Mouse (Mus musculus) CH12.LX (cell line): Measurements from ENCODE around the gene P3h2.

Experiments
- MAFK ChIP-seq: IDR thresholded peaks from 2 replicates; pipeline ENCODE4 v1.6.1; 2011; ENCODE audit warnings: low read length, improper control_type of control experiment; ENCODE audit not compliant: insufficient replicate concordance
- NELFE ChIP-seq: IDR thresholded peaks from 2 replicates; pipeline ENCODE4 v1.6.1; 2011; ENCODE audit warnings: low read depth, low read length, improper control_type of control experiment
- POLR2A ChIP-seq: IDR thresholded peaks from 2 replicates; pipeline ENCODE4 v1.6.1; 2011; ENCODE audit warnings: low read depth, mild to moderate bottlenecking, improper control_type of control experiment, low read length
- TBP ChIP-seq: conservative IDR thresholded peaks from 2 replicates; pipeline ENCODE4 v1.6.1; 2011; ENCODE audit warnings: low read depth, low read length, improper control_type of control experiment

DNA sequence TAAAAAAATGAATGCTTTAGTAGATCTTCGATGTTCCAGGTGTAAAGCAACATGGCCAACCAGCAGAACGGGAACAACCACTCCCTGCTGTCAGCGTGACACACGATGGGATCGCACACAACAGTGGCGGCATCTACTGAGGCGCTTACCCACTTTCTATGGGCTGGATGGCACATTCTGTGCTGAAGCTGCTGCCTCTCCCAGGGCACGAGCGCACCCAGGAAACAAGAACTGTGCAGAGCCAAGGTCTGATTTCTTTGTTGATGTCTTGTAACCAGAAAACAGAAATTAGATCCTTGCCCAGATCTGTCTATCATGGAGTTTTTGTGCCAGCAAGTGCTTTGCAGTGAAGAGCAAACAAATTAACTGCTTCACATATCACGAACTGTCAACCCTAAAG is 147.4 kb downstream of the P3h2 start:
- no peak for TF ChIP-seq POLR2A
- TF ChIP-seq TBP: no peak
- no peak for TF ChIP-seq NELFE
- TF ChIP-seq MAFK: no peak
